Mouse (Mus musculus) embryonic facial prominence, embryonic 12.5 days (tissue): ENCODE results near the gene Farp1. TPM values are rescaled to one million over a fixed set of nuclear protein-coding genes. Genes with fewer than 3 reads are reported as not detected.

ENCODE experiments used
- ATAC-seq: fragments of 200-750 bp; cut with Nextera tagmentation; 2 replicates; pipeline ENCODE4 v1.8.0; 2017; ENCODE audit not compliant: insufficient number of reproducible peaks, insufficient read depth, low FRiP score, low TSS enrichment
- H3K27ac ChIP-seq: fragments of 300-500 bp; sonication (generic); 2 replicates; pipeline ENCODE4 v1.5.1; 2016; ENCODE audit warnings: mild to moderate bottlenecking
- H3K27me3 ChIP-seq: fragments of 300-500 bp; sonication (generic); 2 replicates; pipeline ENCODE4 v1.6.1; 2016; ENCODE audit warnings: mild to moderate bottlenecking, moderate library complexity
- H3K36me3 ChIP-seq: fragments of 300-500 bp; sonication (generic); 2 replicates; pipeline ENCODE4 v1.6.1; 2016; ENCODE audit warnings: mild to moderate bottlenecking
- H3K4me1 ChIP-seq: fragments of 300-500 bp; sonication (generic); 2 replicates; pipeline ENCODE4 v1.6.1; 2016
- H3K4me2 ChIP-seq: fragments of 300-500 bp; sonication (generic); replicated peaks from 2 replicates; pipeline ENCODE4 v1.6.1; 2016; ENCODE audit warnings: mild to moderate bottlenecking, moderate library complexity
- H3K4me3 ChIP-seq: fragments of 300-500 bp; sonication (generic); 2 replicates; pipeline ENCODE4 v1.5.1; 2016; ENCODE audit warnings: mild to moderate bottlenecking
- H3K9ac ChIP-seq: fragments of 300-500 bp; sonication (generic); 2 replicates; pipeline ENCODE4 v1.6.1; 2016; ENCODE audit warnings: mild to moderate bottlenecking, moderate library complexity
- H3K9me3 ChIP-seq: fragments of 300-500 bp; sonication (generic); 2 replicates; pipeline ENCODE4 v1.6.1; 2016; ENCODE audit warnings: mild to moderate bottlenecking, moderate library complexity
- WGBS: fragments of 180-500 bp; shearing (Covaris S2); methylation state at CpG from one replicate; pipeline ENCODE4 v1.1.7; 2016; 5-methylcytosine and 5-hydroxymethylcytosine counted together
- polyA plus RNA-seq: library from polyadenylated mRNA; unstranded; fragments of >200 nt; fragmentation: Nextera tagmentation; extraction: Ambion mirVana; gene quantifications from 2 replicates; pipeline ENCODE4 v1.2.1, GENCODE M21; 2016

Farp1 gene
- polyA plus RNA-seq, 1 experiment from 2014 or later = 55.9 TPM

GRCm38 (mm10) chr14:121168716-121169115 lies 133.7 kb downstream of the Farp1 start:
- Histone ChIP-seq H3K4me1 (peaks cover 26% of the 10 kb centered on the region), H3K27ac (no peak overlapping the region), H3K36me3 (peaks cover 3% of the 10 kb centered on the region; the same call in 1 of the 2 replicates), H3K9ac (no peak overlapping the region), H3K4me2 (no peak overlapping the region), H3K4me3 (no peak overlapping the region), H3K27me3 (no peaks in the 10 kb centered on the region), H3K9me3 (no peaks in the 10 kb centered on the region)
- no peak for ATAC-seq
- 47% methylated on average over 3 of the region's 3 CpGs for WGBS

- peaks cover 26% of the 10 kb centered on the region for H3K4me1 ChIP-seq
- no peak overlapping the region for H3K4me3 ChIP-seq
These were observed 135.3 kb downstream of the Farp1 start for GRCm38 (mm10) chr14:121170321-121170720.

GRCm38 (mm10) chr14:121172065-121173036 lies 137.4 kb downstream of the Farp1 start:
- Histone ChIP-seq H3K9me3 (no peaks in the 10 kb centered on the region), H3K4me1 (peaks cover 26% of the 10 kb centered on the region), H3K4me3 (no peak overlapping the region), H3K27ac (peak overlapping the region; percentile 80), H3K4me2 (no peak overlapping the region; the same call in 1 of the 2 replicates), H3K27me3 (no peaks in the 10 kb centered on the region), H3K36me3 (peaks cover 7% of the 10 kb centered on the region; the same call in 1 of the 2 replicates), H3K9ac (no peak overlapping the region)
- ATAC-seq = no peak
- 49% methylated on average over 19 of the region's 19 CpGs for WGBS

More at GRCm38 (mm10) chr14:121170321-121170720, 135.3 kb downstream of the Farp1 start:
- Histone ChIP-seq H3K9me3 (no peaks in the 10 kb centered on the region), H3K27ac (no peak overlapping the region), H3K27me3 (no peaks in the 10 kb centered on the region), H3K9ac (no peak overlapping the region), H3K4me2 (no peak overlapping the region), H3K36me3 (peaks cover 7% of the 10 kb centered on the region; the same call in 1 of the 2 replicates)
- 72% methylated on average over 9 of the region's 9 CpGs for WGBS
- no peak for ATAC-seq

GRCm38 (mm10) chr14:121175385-121175784 lies 140.4 kb downstream of the Farp1 start:
- H3K27ac ChIP-seq = no peak overlapping the region
- peaks cover 7% of the 10 kb centered on the region; the same call in 1 of the 2 replicates for H3K36me3 ChIP-seq
- H3K9ac ChIP-seq = no peak overlapping the region
- no peaks in the 10 kb centered on the region for H3K27me3 ChIP-seq
- no peaks in the 10 kb centered on the region for H3K9me3 ChIP-seq
- H3K4me2 ChIP-seq = no peak overlapping the region
- WGBS = 68% methylated on average over 9 of the region's 9 CpGs
- ATAC-seq = no peak
- H3K4me1 ChIP-seq = peaks cover 20% of the 10 kb centered on the region
- no peak overlapping the region for H3K4me3 ChIP-seq

GRCm38 (mm10) chr14:121175861-121176260 lies 140.9 kb downstream of the Farp1 start:
- H3K36me3 ChIP-seq = peaks cover 7% of the 10 kb centered on the region; the same call in 1 of the 2 replicates
- no peak overlapping the region for H3K27ac ChIP-seq
- H3K9me3 ChIP-seq = no peaks in the 10 kb centered on the region
- no peak for ATAC-seq
- no peak overlapping the region for H3K4me3 ChIP-seq
- H3K27me3 ChIP-seq = no peaks in the 10 kb centered on the region
- WGBS = 82% methylated on average over 4 of the region's 4 CpGs
- peaks cover 20% of the 10 kb centered on the region for H3K4me1 ChIP-seq
- H3K4me2 ChIP-seq = no peak overlapping the region
- H3K9ac ChIP-seq = no peak overlapping the region

- no peak for ATAC-seq
- Histone ChIP-seq H3K9me3 (no peaks in the 10 kb centered on the region), H3K4me3 (no peak overlapping the region), H3K36me3 (peaks cover 7% of the 10 kb centered on the region; the same call in 1 of the 2 replicates), H3K27ac (no peak overlapping the region), H3K4me2 (no peak overlapping the region), H3K4me1 (peaks cover 5% of the 10 kb centered on the region; the same call in 1 of the 2 replicates), H3K9ac (no peak overlapping the region), H3K27me3 (no peaks in the 10 kb centered on the region)
- 70% methylated on average over 6 of the region's 6 CpGs for WGBS
These were observed 142.9 kb downstream of the Farp1 start for GRCm38 (mm10) chr14:121177907-121178306.

GRCm38 (mm10) chr14:121180611-121181010 lies 145.6 kb downstream of the Farp1 start:
- WGBS = 80% methylated on average over 9 of the region's 9 CpGs

GRCm38 (mm10) chr14:121181798-121182197 lies 146.8 kb downstream of the Farp1 start:
- Histone ChIP-seq H3K9me3 (no peaks in the 10 kb centered on the region), H3K4me2 (no peak overlapping the region), H3K4me1 (no peaks in the 10 kb centered on the region; the same call in none of the 2 replicates), H3K27ac (no peak overlapping the region), H3K36me3 (0 out of 2 replicates have a peak, but pooled peaks cover 6% of the 10 kb centered on the region), H3K9ac (no peak overlapping the region), H3K4me3 (no peak overlapping the region), H3K27me3 (no peaks in the 10 kb centered on the region)
- 72% methylated on average over 4 of the region's 4 CpGs for WGBS
- ATAC-seq = no peak

More at GRCm38 (mm10) chr14:121180611-121181010, 145.6 kb downstream of the Farp1 start:
- ATAC-seq = no peak
- Histone ChIP-seq H3K36me3 (no peaks in the 10 kb centered on the region), H3K9ac (no peak overlapping the region), H3K9me3 (no peaks in the 10 kb centered on the region), H3K27ac (no peak overlapping the region), H3K4me3 (no peak overlapping the region), H3K4me1 (no peaks in the 10 kb centered on the region; the same call in none of the 2 replicates), H3K27me3 (no peaks in the 10 kb centered on the region), H3K4me2 (no peak overlapping the region)

GRCm38 (mm10) chr14:121182967-121183366 lies 148.0 kb downstream of the Farp1 start:
- no peaks in the 10 kb centered on the region; the same call in 1 of the 2 replicates for H3K4me1 ChIP-seq
- no peak for ATAC-seq
- no peak overlapping the region for H3K9ac ChIP-seq
- 84% methylated on average over 8 of the region's 8 CpGs for WGBS
- no peak overlapping the region for H3K4me2 ChIP-seq
- 0 out of 2 replicates have a peak, but pooled peaks cover 14% of the 10 kb centered on the region for H3K36me3 ChIP-seq
- H3K4me3 ChIP-seq = no peak overlapping the region
- H3K9me3 ChIP-seq = no peaks in the 10 kb centered on the region
- H3K27me3 ChIP-seq = no peaks in the 10 kb centered on the region
- no peak overlapping the region for H3K27ac ChIP-seq

- Histone ChIP-seq H3K4me2 (no peak overlapping the region), H3K4me3 (no peak overlapping the region), H3K9ac (no peak overlapping the region), H3K27ac (no peak overlapping the region), H3K36me3 (0 out of 2 replicates have a peak, but pooled peaks cover 14% of the 10 kb centered on the region), H3K4me1 (no peaks in the 10 kb centered on the region; the same call in 1 of the 2 replicates), H3K9me3 (no peaks in the 10 kb centered on the region), H3K27me3 (no peaks in the 10 kb centered on the region)
- 69% methylated on average over 8 of the region's 8 CpGs for WGBS
- no peak for ATAC-seq
These were observed 148.6 kb downstream of the Farp1 start for GRCm38 (mm10) chr14:121183414-121184130.

GRCm38 (mm10) chr14:121184351-121184750 lies 149.4 kb downstream of the Farp1 start:
- Histone ChIP-seq H3K4me2 (no peak overlapping the region), H3K4me1 (no peaks in the 10 kb centered on the region; the same call in 1 of the 2 replicates), H3K27me3 (no peaks in the 10 kb centered on the region), H3K36me3 (0 out of 2 replicates have a peak, but pooled peaks cover 14% of the 10 kb centered on the region), H3K27ac (no peak overlapping the region), H3K4me3 (no peak overlapping the region), H3K9ac (no peak overlapping the region), H3K9me3 (no peaks in the 10 kb centered on the region)
- 93% methylated on average over 8 of the region's 8 CpGs for WGBS
- ATAC-seq = no peak
